Mouse (Mus musculus): ENCODE measurements at regions not wholly inside any gene's neighbourhood (a gene's known extent, or its start where the extent isn't known, plus 50 kb on each side); places are given as distances from the start of the nearest gene placed in this dataset.

GRCm38 (mm10) chr16:29706996-29707395, 127.9 kb downstream of the Opa1 start:
- no peak for DNase-seq (ENCODE audit: low spot score in 2 of 2)

GRCm38 (mm10) chr16:29707656-29708055, 128.5 kb downstream of the Opa1 start:
- no peak for DNase-seq (ENCODE audit: low spot score in 2 of 2)

- no peak for DNase-seq (ENCODE audit: low spot score in 2 of 2)
Measured at GRCm38 (mm10) chr16:29709072-29709471, 129.9 kb downstream of the Opa1 start.

- no peak for DNase-seq (ENCODE audit: low spot score in 2 of 2)
Measured at GRCm38 (mm10) chr16:29711386-29711785, 132.3 kb downstream of the Opa1 start.

GRCm38 (mm10) chr16:29711912-29712681, 133.0 kb downstream of the Opa1 start:
- DNase-seq (ENCODE audit: low spot score in 2 of 2): no peak

GRCm38 (mm10) chr16:29714612-29715127, 135.5 kb downstream of the Opa1 start:
- DNase-seq (ENCODE audit: low spot score in 2 of 2): no peak

GRCm38 (mm10) chr16:29718965-29719364, 139.8 kb downstream of the Opa1 start:
- no peak for DNase-seq (ENCODE audit: low spot score in 2 of 2)

- DNase-seq (ENCODE audit: low spot score in 2 of 2): no peak
Measured at GRCm38 (mm10) chr16:29719571-29720451, 140.7 kb downstream of the Opa1 start.

- DNase-seq (ENCODE audit: low spot score in 2 of 2): no peak
Measured at GRCm38 (mm10) chr16:29725153-29725552, 146.0 kb downstream of the Opa1 start.

GRCm38 (mm10) chr16:29725563-29725962, 146.4 kb downstream of the Opa1 start:
- DNase-seq (ENCODE audit: low spot score in 2 of 2): no peak

GRCm38 (mm10) chr16:29727397-29727796, 148.3 kb downstream of the Opa1 start:
- DNase-seq (ENCODE audit: low spot score in 2 of 2): peak in 1 of 2 experiments; percentile 22

- DNase-seq (ENCODE audit: low spot score in 2 of 2): peak; percentile 64 to 90
Measured at GRCm38 (mm10) chr16:29728769-29729481, 149.8 kb downstream of the Opa1 start.

GRCm38 (mm10) chr16:29730010-29730409, 150.9 kb downstream of the Opa1 start:
- DNase-seq (ENCODE audit: low spot score in 2 of 2): no peak

GRCm38 (mm10) chr16:29732889-29733288, 153.8 kb downstream of the Opa1 start:
- DNase-seq (ENCODE audit: low spot score in 2 of 2): no peak

- no peak for DNase-seq (ENCODE audit: low spot score in 2 of 2)
Measured at GRCm38 (mm10) chr16:29733847-29734246, 154.7 kb downstream of the Opa1 start.

- DNase-seq (ENCODE audit: low spot score in 2 of 2): no peak
Measured at GRCm38 (mm10) chr16:29734324-29734723, 155.2 kb downstream of the Opa1 start.

GRCm38 (mm10) chr16:29734738-29735250, 155.7 kb downstream of the Opa1 start:
- no peak for DNase-seq (ENCODE audit: low spot score in 2 of 2)

GRCm38 (mm10) chr16:29735371-29736008, 156.4 kb downstream of the Opa1 start:
- DNase-seq (ENCODE audit: low spot score in 2 of 2): peak in 1 of 2 experiments; percentile 23

GRCm38 (mm10) chr16:29736211-29736610, 157.1 kb downstream of the Opa1 start:
- no peak for DNase-seq (ENCODE audit: low spot score in 2 of 2)

GRCm38 (mm10) chr16:29738075-29738474, 158.9 kb downstream of the Opa1 start:
- no peak for DNase-seq (ENCODE audit: low spot score in 2 of 2)
